Mouse (Mus musculus) erythroblast, embryonic 14.5 days (primary cell): ENCODE results near the gene Adprm.

Experiments used
- GATA1 ChIP-seq: IDR thresholded peaks from 2 replicates; pipeline ENCODE4 v1.6.1; 2012; ENCODE audit warnings: low read length, inconsistent platforms, mixed read lengths
- TAL1 ChIP-seq: IDR thresholded peaks from 3 replicates; pipeline ENCODE4 v1.6.1; 2012; ENCODE audit warnings: low read length, inconsistent platforms, mixed read lengths

- TF ChIP-seq GATA1 = no peak
- TF ChIP-seq TAL1 = no peak
Measured at GRCm38 (mm10) chr11:67034775-67035485, 17.5 kb downstream of the Adprm start.
